Mouse (Mus musculus) liver, embryonic 13.5 days (tissue): ENCODE data around the gene Mylk. TPM values are rescaled to one million over a fixed set of nuclear protein-coding genes. Genes with fewer than 3 reads are reported as not detected.

Experiments used
- ATAC-seq: fragments of 200-750 bp; cut with Nextera tagmentation; 2 replicates; pipeline ENCODE4 v1.8.0; 2017; ENCODE audit warnings: low read depth, mild to moderate bottlenecking, moderate number of reproducible peaks, moderate library complexity
- DNase-seq: peaks from one replicate; pipeline ENCODE4 v3.0.0; 2022
- H3K27ac ChIP-seq: fragments of 300-500 bp; sonication (generic); 2 replicates; pipeline ENCODE4 v1.5.1; 2015; ENCODE audit warnings: moderate library complexity, mild to moderate bottlenecking, inconsistent platforms
- H3K27me3 ChIP-seq: fragments of 300-500 bp; sonication (generic); 2 replicates; pipeline ENCODE4 v1.6.1; 2015; ENCODE audit warnings: mild to moderate bottlenecking, inconsistent platforms
- H3K36me3 ChIP-seq: fragments of 300-500 bp; sonication (generic); 2 replicates; pipeline ENCODE4 v1.6.1; 2015; ENCODE audit warnings: mild to moderate bottlenecking, inconsistent platforms
- H3K4me1 ChIP-seq: fragments of 300-500 bp; sonication (generic); replicated peaks from 2 replicates; pipeline ENCODE4 v1.6.1; 2015; ENCODE audit warnings: inconsistent platforms
- H3K4me2 ChIP-seq: fragments of 300-500 bp; sonication (generic); 2 replicates; pipeline ENCODE4 v1.6.1; 2015; ENCODE audit warnings: inconsistent platforms, mild to moderate bottlenecking, moderate library complexity
- H3K4me3 ChIP-seq: fragments of 300-500 bp; sonication (generic); replicated peaks from 2 replicates; pipeline ENCODE4 v1.5.1; 2015; ENCODE audit warnings: mild to moderate bottlenecking, inconsistent platforms
- H3K9ac ChIP-seq: fragments of 300-500 bp; sonication (generic); 2 replicates; pipeline ENCODE4 v1.6.1; 2015; ENCODE audit warnings: mild to moderate bottlenecking, inconsistent platforms
- H3K9me3 ChIP-seq: fragments of 300-500 bp; sonication (generic); replicated peaks from 2 replicates; pipeline ENCODE4 v1.6.1; 2016; ENCODE audit warnings: inconsistent platforms
- WGBS: fragments of 180-500 bp; shearing (Covaris S2); methylation state at CpG from one replicate; pipeline ENCODE4 v1.1.7; 2015; ENCODE audit not compliant: insufficient replicate concordance; 5-methylcytosine and 5-hydroxymethylcytosine counted together
- polyA plus RNA-seq: library from polyadenylated mRNA; unstranded; fragments of >200 nt; fragmentation: Nextera tagmentation; extraction: Ambion mirVana; gene quantifications from 2 replicates; pipeline ENCODE4 v1.2.1, GENCODE M21; 2015

The Mylk gene
- polyA plus RNA-seq, 1 experiment from 2014 or later = 5.5 TPM

GRCm38 (mm10) chr16:34748081-34748720 lies 3.2 kb downstream of the Mylk start:
- Histone ChIP-seq H3K4me2 (no peak overlapping the region), H3K4me1 (peaks cover 7% of the 10 kb centered on the region; the same call in 1 of the 2 replicates), H3K9me3 (no peaks in the 10 kb centered on the region), H3K36me3 (no peaks in the 10 kb centered on the region), H3K27ac (no peak overlapping the region), H3K9ac (no peak overlapping the region), H3K4me3 (no peak overlapping the region), H3K27me3 (peaks cover 38% of the 10 kb centered on the region)
- DNase-seq = no peak
- no peak for ATAC-seq
- 39% methylated on average over 11 of the region's 11 CpGs for WGBS

GRCm38 (mm10) chr16:34749536-34749935 lies 4.5 kb downstream of the Mylk start:
- no peak overlapping the region for H3K4me2 ChIP-seq
- H3K9ac ChIP-seq = no peak overlapping the region
- H3K9me3 ChIP-seq = no peaks in the 10 kb centered on the region
- DNase-seq (no peak), ATAC-seq (no peak)
- H3K27me3 ChIP-seq = peaks cover 28% of the 10 kb centered on the region
- WGBS = 68% methylated on average over 4 of the region's 4 CpGs
- H3K4me1 ChIP-seq = peaks cover 7% of the 10 kb centered on the region; the same call in 1 of the 2 replicates
- no peaks in the 10 kb centered on the region for H3K36me3 ChIP-seq
- no peak overlapping the region for H3K27ac ChIP-seq
- H3K4me3 ChIP-seq = no peak overlapping the region

DNA sequence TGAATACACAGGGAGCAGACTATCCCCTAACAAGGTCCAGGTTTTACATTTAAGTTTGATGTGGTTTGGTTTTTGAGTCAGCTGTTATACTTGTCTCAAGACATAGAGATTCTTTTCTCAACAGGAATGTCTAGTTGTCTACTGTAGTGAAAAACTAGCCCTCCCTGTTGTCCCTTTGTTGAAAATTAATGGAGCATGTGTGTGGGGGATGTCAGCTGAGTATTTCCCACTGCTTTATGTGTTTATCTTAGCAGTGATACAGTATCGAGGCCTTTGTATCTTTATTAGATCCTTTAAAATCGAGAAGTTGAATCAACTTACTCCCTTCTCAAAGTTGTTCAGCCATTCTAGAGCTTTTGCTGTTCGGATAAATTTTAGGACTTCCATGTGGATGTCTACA lies 7.0 kb downstream of the Mylk start:
- DNase-seq (no peak), ATAC-seq (no peak)
- Histone ChIP-seq H3K9ac (no peak overlapping the region), H3K36me3 (no peaks in the 10 kb centered on the region), H3K9me3 (no peaks in the 10 kb centered on the region), H3K4me2 (no peak overlapping the region), H3K4me1 (no peaks in the 10 kb centered on the region), H3K4me3 (no peak overlapping the region), H3K27me3 (peaks cover 6% of the 10 kb centered on the region; the same call in 1 of the 2 replicates), H3K27ac (no peak overlapping the region)
- WGBS = 56% methylated on average over 3 of the region's 3 CpGs

GRCm38 (mm10) chr16:34752977-34753376 lies 8.0 kb downstream of the Mylk start:
- no peaks in the 10 kb centered on the region; the same call in 1 of the 2 replicates for H3K4me1 ChIP-seq
- H3K36me3 ChIP-seq = no peaks in the 10 kb centered on the region
- no peak overlapping the region for H3K27ac ChIP-seq
- peaks cover 1% of the 10 kb centered on the region; the same call in 1 of the 2 replicates for H3K27me3 ChIP-seq
- 34% methylated on average over 3 of the region's 3 CpGs for WGBS
- no peak; the same call in 1 of the 2 replicates for ATAC-seq
- H3K4me3 ChIP-seq = no peak overlapping the region
- no peaks in the 10 kb centered on the region for H3K9me3 ChIP-seq
- DNase-seq = no peak
- H3K9ac ChIP-seq = no peak overlapping the region
- H3K4me2 ChIP-seq = no peak overlapping the region

DNA sequence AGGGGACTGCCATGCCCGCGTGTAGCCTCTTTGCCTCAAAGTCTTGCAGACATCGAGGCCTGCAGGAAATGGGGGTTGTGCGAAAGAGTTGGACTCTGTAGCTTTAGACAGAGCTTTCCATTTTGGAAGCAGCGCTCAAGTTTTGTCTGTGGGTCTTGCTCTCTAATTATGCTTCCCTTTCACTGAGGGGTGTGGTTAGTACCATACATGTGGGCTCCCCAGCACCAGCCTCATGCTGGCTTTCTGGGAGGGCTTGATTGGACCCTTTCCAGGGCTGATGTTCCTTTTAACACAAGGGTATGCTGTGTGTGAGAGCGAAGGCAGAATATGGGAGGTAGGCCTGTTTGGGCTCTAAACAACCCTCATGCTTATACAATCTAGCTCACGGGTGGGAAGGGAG lies 12.0 kb downstream of the Mylk start:
- WGBS = 56% methylated on average over 7 of the region's 7 CpGs
- no peaks in the 10 kb centered on the region for H3K36me3 ChIP-seq
- DNase-seq (no peak), ATAC-seq (no peak)
- no peak overlapping the region for H3K27ac ChIP-seq
- no peak overlapping the region for H3K9ac ChIP-seq
- H3K4me1 ChIP-seq = no peaks in the 10 kb centered on the region; the same call in 1 of the 2 replicates
- H3K4me2 ChIP-seq = no peak overlapping the region
- no peaks in the 10 kb centered on the region for H3K27me3 ChIP-seq
- H3K4me3 ChIP-seq = no peak overlapping the region
- H3K9me3 ChIP-seq = no peaks in the 10 kb centered on the region

- H3K4me2 ChIP-seq = no peak overlapping the region
- H3K4me3 ChIP-seq = no peak overlapping the region
- ATAC-seq (no peak), DNase-seq (no peak)
- H3K4me1 ChIP-seq = no peaks in the 10 kb centered on the region; the same call in 1 of the 2 replicates
- H3K9ac ChIP-seq = no peak overlapping the region
- WGBS = 50% methylated on average over 5 of the region's 5 CpGs
- H3K27me3 ChIP-seq = no peaks in the 10 kb centered on the region
- H3K9me3 ChIP-seq = no peaks in the 10 kb centered on the region
- H3K27ac ChIP-seq = no peak overlapping the region
- H3K36me3 ChIP-seq = no peaks in the 10 kb centered on the region
These were observed 13.2 kb downstream of the Mylk start for GRCm38 (mm10) chr16:34758205-34758604.

GRCm38 (mm10) chr16:34763959-34764591 lies 19.1 kb downstream of the Mylk start:
- H3K4me1 ChIP-seq = no peaks in the 10 kb centered on the region
- no peaks in the 10 kb centered on the region for H3K9me3 ChIP-seq
- H3K4me3 ChIP-seq = no peak overlapping the region
- H3K4me2 ChIP-seq = no peak overlapping the region
- no peak for ATAC-seq
- WGBS = 76% methylated on average over 9 of the region's 9 CpGs
- H3K9ac ChIP-seq = no peak overlapping the region
- H3K27ac ChIP-seq = no peak overlapping the region
- H3K36me3 ChIP-seq = no peaks in the 10 kb centered on the region
- DNase-seq = no peak
- no peaks in the 10 kb centered on the region for H3K27me3 ChIP-seq

- Histone ChIP-seq H3K9me3 (no peaks in the 10 kb centered on the region), H3K4me2 (no peak overlapping the region), H3K27me3 (no peaks in the 10 kb centered on the region), H3K27ac (no peak overlapping the region), H3K9ac (no peak overlapping the region), H3K4me1 (no peaks in the 10 kb centered on the region), H3K36me3 (no peaks in the 10 kb centered on the region), H3K4me3 (no peak overlapping the region)
- 44% methylated on average over 1 of the region's 1 CpGs for whole genome bisulfite sequencing
- DNase-seq (no peak), ATAC-seq (no peak)
These were observed 20.7 kb downstream of the Mylk start for GRCm38 (mm10) chr16:34765666-34766065.

DNA sequence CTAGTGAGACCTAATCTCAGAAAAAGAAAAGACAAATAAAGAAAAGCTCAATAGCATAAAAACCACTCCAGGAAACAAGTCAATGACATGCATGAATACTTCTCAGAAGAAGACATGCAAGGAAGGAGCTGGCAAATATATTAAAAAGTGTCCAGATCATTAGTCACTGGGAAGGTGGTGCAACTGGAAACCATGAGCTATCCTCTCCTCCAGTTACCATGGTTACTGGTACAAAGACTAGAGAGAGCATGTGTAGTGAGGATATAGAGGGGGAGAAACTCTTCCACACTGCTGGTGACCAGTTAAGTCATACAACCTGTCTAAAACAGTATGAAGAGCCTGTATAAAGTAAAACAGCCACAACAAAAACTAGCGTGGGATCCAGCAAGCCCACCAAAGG lies 21.2 kb downstream of the Mylk start:
- H3K9ac ChIP-seq = no peak overlapping the region
- no peaks in the 10 kb centered on the region for H3K9me3 ChIP-seq
- no peak for DNase-seq
- ATAC-seq = no peak
- H3K36me3 ChIP-seq = no peaks in the 10 kb centered on the region
- no peak overlapping the region for H3K27ac ChIP-seq
- H3K4me3 ChIP-seq = no peak overlapping the region
- no peak overlapping the region for H3K4me2 ChIP-seq
- WGBS = 60% methylated on average over 1 of the region's 1 CpGs
- H3K4me1 ChIP-seq = no peaks in the 10 kb centered on the region
- H3K27me3 ChIP-seq = no peaks in the 10 kb centered on the region

DNA sequence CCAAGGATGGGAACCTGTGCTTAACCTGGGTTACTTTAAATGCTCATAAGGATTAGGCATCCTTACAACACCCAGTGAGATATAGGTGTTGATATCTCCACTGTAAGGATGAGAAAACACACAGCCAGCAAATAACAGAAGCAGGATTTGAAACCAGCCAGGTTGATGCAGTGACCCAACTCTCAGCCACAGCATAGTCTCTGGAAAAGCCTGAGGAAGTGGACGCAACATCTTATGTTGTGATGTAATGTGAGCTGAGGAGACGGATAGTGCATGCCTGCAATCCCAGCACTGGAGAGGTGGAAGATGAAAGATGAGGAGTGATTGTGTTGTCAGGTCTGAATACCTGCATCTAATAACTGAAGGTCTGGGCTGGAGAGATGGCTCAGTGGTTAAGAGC lies 22.4 kb downstream of the Mylk start:
- H3K27me3 ChIP-seq = no peaks in the 10 kb centered on the region
- WGBS = 65% methylated on average over 2 of the region's 2 CpGs
- H3K36me3 ChIP-seq = no peaks in the 10 kb centered on the region

GRCm38 (mm10) chr16:34768436-34768835 lies 23.4 kb downstream of the Mylk start:
- Histone ChIP-seq H3K9ac (no peak overlapping the region), H3K36me3 (no peaks in the 10 kb centered on the region), H3K4me3 (no peak overlapping the region), H3K4me2 (no peak overlapping the region), H3K4me1 (no peaks in the 10 kb centered on the region), H3K9me3 (no peaks in the 10 kb centered on the region), H3K27ac (no peak overlapping the region), H3K27me3 (no peaks in the 10 kb centered on the region)
- DNase-seq (no peak), ATAC-seq (no peak)
- WGBS = 69% methylated on average over 4 of the region's 4 CpGs

More for the DNA sequence above, 22.4 kb downstream of the Mylk start:
- Histone ChIP-seq H3K4me3 (no peak overlapping the region), H3K9me3 (no peaks in the 10 kb centered on the region), H3K27ac (no peak overlapping the region), H3K4me1 (no peaks in the 10 kb centered on the region), H3K9ac (no peak overlapping the region), H3K4me2 (no peak overlapping the region)
- ATAC-seq = no peak
- DNase-seq = no peak

DNA sequence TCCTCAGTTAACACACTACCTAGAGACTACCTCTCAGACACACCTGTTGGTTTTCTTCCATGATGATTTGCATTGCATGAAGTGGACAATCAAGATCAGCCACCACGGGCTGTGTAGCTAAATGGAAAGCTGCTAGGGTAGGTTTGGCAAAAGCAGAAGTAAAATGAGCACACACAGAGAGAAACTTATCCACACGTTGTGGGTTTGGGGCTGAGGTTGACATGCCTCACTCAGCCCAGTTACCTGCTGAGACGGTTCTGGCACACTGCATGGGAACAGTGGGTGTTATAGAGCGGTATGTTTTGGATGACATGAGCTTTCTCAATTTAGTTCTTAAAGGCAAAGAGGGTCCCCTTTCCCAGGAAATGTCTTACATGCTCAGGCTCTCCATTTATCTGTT lies 25.1 kb downstream of the Mylk start:
- no peaks in the 10 kb centered on the region for H3K9me3 ChIP-seq
- H3K36me3 ChIP-seq = no peaks in the 10 kb centered on the region
- no peak for DNase-seq
- ATAC-seq = no peak
- WGBS = 41% methylated on average over 4 of the region's 4 CpGs
- no peak overlapping the region for H3K4me2 ChIP-seq
- no peaks in the 10 kb centered on the region for H3K27me3 ChIP-seq
- no peak overlapping the region for H3K27ac ChIP-seq
- no peak overlapping the region for H3K4me3 ChIP-seq
- no peak overlapping the region for H3K9ac ChIP-seq
- no peaks in the 10 kb centered on the region for H3K4me1 ChIP-seq
